Mouse (Mus musculus) embryonic fibroblast, embryonic 13.5 days (primary cell): Measurements from ENCODE around the gene Strip2. TPM values are rescaled to one million over a fixed set of nuclear protein-coding genes. Genes with fewer than 3 reads are reported as not detected.

Source experiments
- H3K27ac ChIP-seq: 2 replicates; pipeline ENCODE4 v1.5.1; 2012; ENCODE audit warnings: low read length, control low read depth, inconsistent platforms; ENCODE audit not compliant: insufficient read depth
- H3K4me1 ChIP-seq: 2 replicates; pipeline ENCODE4 v1.6.1; 2011; ENCODE audit warnings: low read length; ENCODE audit not compliant: control insufficient read depth, insufficient read depth
- H3K4me3 ChIP-seq: 2 replicates; pipeline ENCODE4 v1.5.1; 2011; ENCODE audit warnings: mild to moderate bottlenecking, control low read depth, low read length; ENCODE audit not compliant: insufficient read depth
- CTCF ChIP-seq: IDR thresholded peaks from 2 replicates; pipeline ENCODE4 v1.5.1; 2011; ENCODE audit warnings: mild to moderate bottlenecking, control low read depth, low read length, moderate library complexity, borderline replicate concordance; ENCODE audit not compliant: insufficient read depth
- POLR2A ChIP-seq: IDR thresholded peaks from 2 replicates; pipeline ENCODE4 v1.6.1; 2011; ENCODE audit warnings: low read depth, mild to moderate bottlenecking, control low read depth, low read length, moderate library complexity
- polyA plus RNA-seq: library from polyadenylated mRNA; stranded (reverse); fragments of >200 nt; gene quantifications from 2 replicates; pipeline ENCODE4 v1.2.4, GENCODE M21; 2011; ENCODE audit warnings: low read depth; ENCODE audit not compliant: missing spikeins, insufficient read length

The Strip2 gene
- polyA plus RNA-seq, 1 experiment, result 0.32 TPM

- no peaks in the 10 kb centered on the region for H3K4me1 ChIP-seq
- TF ChIP-seq CTCF (no peak), POLR2A (no peak)
- H3K4me3 ChIP-seq, result no peak overlapping the region
- H3K27ac ChIP-seq, result no peak overlapping the region
These were observed 8.9 kb downstream of the Strip2 start for GRCm38 (mm10) chr6:29925594-29926219.

GRCm38 (mm10) chr6:29930087-29930486, 13.3 kb downstream of the Strip2 start:
- Histone ChIP-seq H3K4me3 (no peak overlapping the region), H3K4me1 (no peaks in the 10 kb centered on the region), H3K27ac (no peak overlapping the region)
- TF ChIP-seq POLR2A (no peak), CTCF (no peak)

GRCm38 (mm10) chr6:29930665-29931064, 13.9 kb downstream of the Strip2 start:
- Histone ChIP-seq H3K27ac (no peak overlapping the region), H3K4me3 (no peak overlapping the region), H3K4me1 (no peaks in the 10 kb centered on the region)
- no peak for TF ChIP-seq CTCF
- no peak for TF ChIP-seq POLR2A

- H3K4me1 ChIP-seq, result no peaks in the 10 kb centered on the region
- TF ChIP-seq CTCF (no peak), POLR2A (no peak)
- no peak overlapping the region for H3K27ac ChIP-seq
- no peak overlapping the region for H3K4me3 ChIP-seq
These were observed 14.4 kb downstream of the Strip2 start for GRCm38 (mm10) chr6:29931181-29931580.

GRCm38 (mm10) chr6:29935741-29936140, 18.9 kb downstream of the Strip2 start:
- Histone ChIP-seq H3K4me1 (peaks cover 2% of the 10 kb centered on the region; the same call in 1 of the 2 replicates), H3K27ac (no peak overlapping the region), H3K4me3 (no peak overlapping the region)
- TF ChIP-seq POLR2A (no peak), CTCF (no peak)

GRCm38 (mm10) chr6:29940428-29940827, 23.6 kb downstream of the Strip2 start:
- no peak overlapping the region for H3K27ac ChIP-seq

GRCm38 (mm10) chr6:29941036-29941435, 24.2 kb downstream of the Strip2 start:
- H3K27ac ChIP-seq, result no peak overlapping the region
- no peak overlapping the region for H3K4me3 ChIP-seq
- H3K4me1 ChIP-seq, result peaks cover 5% of the 10 kb centered on the region; the same call in 1 of the 2 replicates
- TF ChIP-seq CTCF (no peak), POLR2A (no peak)

More at GRCm38 (mm10) chr6:29940428-29940827, 23.6 kb downstream of the Strip2 start:
- H3K4me3 ChIP-seq, result no peak overlapping the region
- peaks cover 5% of the 10 kb centered on the region; the same call in 1 of the 2 replicates for H3K4me1 ChIP-seq
- no peak for TF ChIP-seq POLR2A
- TF ChIP-seq CTCF, result no peak

- Histone ChIP-seq H3K27ac (no peak overlapping the region), H3K4me1 (peaks cover 5% of the 10 kb centered on the region; the same call in 1 of the 2 replicates), H3K4me3 (no peak overlapping the region)
- no peak for TF ChIP-seq POLR2A
These were observed 27.7 kb downstream of the Strip2 start for GRCm38 (mm10) chr6:29944465-29944864.

- Histone ChIP-seq H3K27ac (no peak overlapping the region), H3K4me1 (no peaks in the 10 kb centered on the region), H3K4me3 (no peak overlapping the region)
- TF ChIP-seq CTCF (no peak), POLR2A (no peak)
These were observed 29.8 kb downstream of the Strip2 start for GRCm38 (mm10) chr6:29946568-29946967.

GRCm38 (mm10) chr6:29947823-29948222, 31.0 kb downstream of the Strip2 start:
- Histone ChIP-seq H3K27ac (no peak overlapping the region), H3K4me3 (no peak overlapping the region), H3K4me1 (no peaks in the 10 kb centered on the region)
- TF ChIP-seq POLR2A (no peak), CTCF (no peak)

- no peak overlapping the region for H3K27ac ChIP-seq
- no peak for TF ChIP-seq CTCF
- no peak for TF ChIP-seq POLR2A
- H3K4me3 ChIP-seq, result no peak overlapping the region
- no peaks in the 10 kb centered on the region for H3K4me1 ChIP-seq
These were observed 39.9 kb downstream of the Strip2 start for GRCm38 (mm10) chr6:29956749-29957148.
